Mouse (Mus musculus) spleen, adult 12 weeks (tissue): ENCODE data around the gene Olfr693.
"Not testable (repeated sequence)": the region's sequence is repeated elsewhere in the genome, so short reads cannot be mapped to it uniquely, and the experiment has no call there.

Experiments used
- DNase-seq: peaks from one replicate; pipeline ENCODE4 v3.0.0; 2022; ENCODE audit warnings: low spot score

Olfr693 gene

DNA sequence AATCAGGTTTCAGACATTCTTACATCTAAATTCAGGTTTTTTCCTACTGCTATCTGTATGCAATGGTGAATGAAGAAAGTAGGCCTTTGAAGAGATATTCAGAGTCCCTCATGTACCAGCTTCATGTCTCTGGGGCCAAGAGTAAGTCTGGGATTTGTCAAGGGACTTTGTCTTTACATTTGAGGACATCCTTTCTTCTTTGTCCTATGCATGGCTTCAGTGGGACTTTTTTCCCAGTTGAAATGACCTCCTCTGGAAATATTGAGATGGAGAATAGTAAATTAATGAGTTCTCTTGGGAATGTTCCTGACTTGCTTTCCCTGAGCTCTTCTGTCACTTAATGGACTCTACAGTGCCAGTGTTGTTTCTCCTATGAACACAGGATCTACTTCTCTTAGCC, at the start of gene Olfr693:
Olfr693 (minus strand) TSS at position 101 of the 400 bp plus-strand sequence.
- no peak for DNase-seq

DNA sequence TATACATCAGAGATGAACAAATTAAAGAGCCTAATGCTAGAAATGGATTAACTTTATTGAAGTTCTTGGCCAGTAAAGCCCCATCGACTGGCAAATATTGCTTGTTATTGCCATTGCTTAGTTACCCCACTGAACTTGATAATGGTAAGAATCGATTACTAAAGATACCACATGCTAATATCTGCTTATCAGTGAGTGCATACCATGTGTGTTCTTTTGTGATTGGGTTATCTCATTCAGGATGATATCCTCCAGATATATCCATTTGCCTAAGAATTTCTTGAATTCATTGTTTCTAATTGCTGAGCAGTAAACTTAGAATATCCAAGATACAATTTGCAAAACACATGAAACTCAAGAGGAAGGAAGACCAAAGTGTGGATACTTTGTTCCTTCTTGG, 45.3 kb upstream of the Olfr693 start:
- DNase-seq: not testable (repeated sequence)

DNA sequence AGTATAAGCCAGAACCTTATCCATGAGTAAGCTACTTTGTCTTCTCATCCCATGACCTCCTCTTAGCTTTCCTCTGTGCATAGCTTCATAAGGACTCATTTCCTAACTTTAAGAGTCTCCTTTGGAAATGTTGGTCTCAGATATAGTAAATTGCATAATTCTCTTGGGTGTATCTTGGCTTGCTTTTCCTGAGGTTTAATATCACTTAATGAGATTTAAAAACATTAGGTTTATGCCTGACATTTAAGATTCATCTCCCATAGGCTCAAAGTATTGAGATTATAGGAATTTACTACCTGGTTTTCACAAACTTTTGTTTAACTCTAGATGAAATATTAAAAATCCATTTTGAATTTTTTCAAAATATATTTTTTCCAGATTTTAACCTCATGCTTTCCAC, 35.9 kb upstream of the Olfr693 start, which contains the start of gene Olfr695:
Olfr695 (minus strand) TSS at position 101 of the 400 bp plus-strand sequence.
- no peak for DNase-seq

DNA sequence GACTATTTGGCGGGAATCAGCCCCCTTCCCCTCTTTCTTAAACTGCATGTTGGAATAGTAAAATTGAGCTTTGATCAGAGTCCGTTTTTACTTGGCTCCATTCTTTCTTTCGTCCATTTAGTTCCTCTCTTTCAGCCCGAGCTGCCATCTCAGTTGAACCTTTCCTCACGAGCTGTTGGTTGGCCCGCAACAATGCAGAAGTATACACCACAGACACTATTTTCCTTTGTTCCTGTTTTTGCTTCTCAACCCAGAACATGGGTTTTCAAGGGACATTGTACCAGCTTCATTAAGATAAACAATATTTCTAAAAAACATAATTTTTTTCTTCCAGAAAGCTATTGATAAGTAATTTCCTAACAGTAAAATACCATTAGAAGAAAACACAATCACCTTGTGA, 31.1 kb upstream of the Olfr693 start:
- no peak for DNase-seq

DNA sequence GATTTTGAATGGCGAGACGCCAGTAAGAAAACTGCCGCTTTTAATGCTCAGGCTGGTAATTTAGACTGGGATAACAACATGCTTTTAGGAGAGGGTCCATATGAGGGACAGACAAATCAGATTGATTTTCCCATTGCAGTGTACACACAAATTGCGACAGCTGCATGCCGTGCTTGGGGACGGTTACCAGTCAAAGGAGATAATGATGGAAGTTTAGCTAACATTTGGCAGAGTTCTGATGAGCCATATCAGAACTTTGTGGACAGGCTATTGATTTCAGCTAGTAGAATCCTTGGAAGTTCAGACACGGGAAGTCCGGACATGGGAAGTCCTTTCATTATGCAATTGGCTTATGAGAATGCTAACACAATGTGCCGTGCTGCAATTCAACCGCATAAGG, 27.3 kb upstream of the Olfr693 start:
- DNase-seq: not testable (repeated sequence)

DNA sequence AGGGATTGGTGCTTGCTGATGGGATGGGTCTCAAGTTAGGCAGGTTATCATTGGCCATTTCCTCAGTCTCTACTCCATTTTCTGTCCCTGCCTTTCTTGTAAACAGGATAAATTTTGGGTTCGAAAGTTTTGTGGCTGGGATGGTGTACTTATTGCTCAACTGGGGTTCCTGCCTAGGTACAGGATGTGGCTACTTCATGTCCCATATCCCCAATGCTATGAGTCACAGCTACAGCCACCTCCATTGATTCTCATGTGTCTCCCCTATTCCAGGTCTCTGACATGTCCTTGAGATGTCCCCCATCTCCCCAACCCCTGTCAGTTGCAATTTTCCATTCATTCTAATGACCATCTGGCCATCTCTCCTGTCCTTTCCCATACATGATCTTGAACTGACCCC, 16.5 kb upstream of the Olfr693 start:
- DNase-seq: no peak

DNA sequence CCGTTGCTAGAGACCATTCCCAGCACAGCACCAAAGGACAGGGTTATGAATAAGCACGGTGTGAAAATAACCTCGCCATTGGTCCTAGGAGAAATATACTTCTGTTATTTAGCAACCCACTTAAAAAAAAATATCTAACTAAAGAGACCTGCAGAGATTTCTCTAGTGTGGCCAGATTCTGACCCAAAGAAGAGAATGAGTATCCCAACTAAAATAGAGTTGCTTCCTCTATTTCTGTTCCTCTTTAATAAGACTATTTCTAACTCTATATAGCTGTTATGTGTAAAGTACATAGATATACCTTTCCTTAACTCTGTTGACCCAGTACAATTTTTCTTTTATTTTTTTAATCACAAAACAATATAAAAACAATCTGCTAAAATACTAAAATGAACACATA, 12.6 kb upstream of the Olfr693 start:
- no peak for DNase-seq

DNA sequence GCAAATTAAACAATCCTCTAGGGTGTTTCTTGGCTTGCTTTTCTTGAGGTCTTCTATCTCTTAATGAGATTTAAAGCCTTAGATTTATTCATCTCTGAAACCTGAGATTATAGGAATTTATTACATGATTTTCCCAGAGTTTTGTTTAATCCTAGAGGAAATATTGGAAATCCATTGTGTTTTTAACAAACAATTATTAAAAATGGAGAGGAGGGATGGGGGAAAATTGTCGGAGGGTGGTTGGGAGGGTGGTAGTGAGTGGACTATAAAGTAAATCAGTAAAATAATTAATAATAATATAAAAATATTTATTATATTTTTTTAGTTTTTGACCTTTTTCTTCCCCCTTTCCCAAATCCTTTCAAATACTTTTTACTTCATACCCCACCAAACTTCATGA, 11.3 kb upstream of the Olfr693 start, which contains the start of gene Olfr694:
Olfr694 (minus strand) TSS at position 101 of the 400 bp plus-strand sequence.
- DNase-seq: no peak

DNA sequence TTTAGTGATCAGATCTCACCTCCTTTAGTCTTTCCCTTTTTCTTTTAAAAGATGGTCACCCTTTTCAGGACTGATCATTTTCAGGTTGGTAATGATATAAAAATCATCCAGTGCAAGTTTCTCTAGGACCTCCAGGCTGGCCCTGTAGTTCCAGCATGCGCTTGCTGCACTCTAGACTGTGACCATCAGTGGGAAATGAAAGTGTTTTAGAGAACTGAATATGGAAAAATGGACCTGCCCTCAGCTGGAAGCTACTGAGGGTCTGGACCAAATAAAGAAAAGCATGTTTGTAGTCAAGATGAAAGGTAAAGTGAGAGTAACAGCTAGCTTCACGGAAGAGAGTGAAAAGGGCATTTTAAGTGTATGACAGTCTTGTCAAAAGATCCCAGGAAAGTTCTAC, 5.0 kb upstream of the Olfr693 start:
- DNase-seq: no peak

DNA sequence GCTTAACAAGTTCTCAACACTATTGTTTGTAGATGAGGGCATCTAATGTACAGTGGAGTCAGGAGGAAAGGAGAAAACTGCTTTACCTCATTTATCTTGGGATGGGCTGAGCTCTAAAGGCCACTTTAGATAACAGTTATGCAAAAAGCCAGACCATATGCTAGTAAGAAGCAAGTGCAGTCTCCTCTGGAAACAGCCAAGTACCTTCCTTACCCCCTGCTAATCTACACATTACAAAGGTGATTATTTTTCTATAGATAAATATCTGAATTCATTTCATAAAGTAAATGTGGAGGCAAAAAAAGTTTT, 28.1 kb downstream of the Olfr693 start:
- no peak for DNase-seq

DNA sequence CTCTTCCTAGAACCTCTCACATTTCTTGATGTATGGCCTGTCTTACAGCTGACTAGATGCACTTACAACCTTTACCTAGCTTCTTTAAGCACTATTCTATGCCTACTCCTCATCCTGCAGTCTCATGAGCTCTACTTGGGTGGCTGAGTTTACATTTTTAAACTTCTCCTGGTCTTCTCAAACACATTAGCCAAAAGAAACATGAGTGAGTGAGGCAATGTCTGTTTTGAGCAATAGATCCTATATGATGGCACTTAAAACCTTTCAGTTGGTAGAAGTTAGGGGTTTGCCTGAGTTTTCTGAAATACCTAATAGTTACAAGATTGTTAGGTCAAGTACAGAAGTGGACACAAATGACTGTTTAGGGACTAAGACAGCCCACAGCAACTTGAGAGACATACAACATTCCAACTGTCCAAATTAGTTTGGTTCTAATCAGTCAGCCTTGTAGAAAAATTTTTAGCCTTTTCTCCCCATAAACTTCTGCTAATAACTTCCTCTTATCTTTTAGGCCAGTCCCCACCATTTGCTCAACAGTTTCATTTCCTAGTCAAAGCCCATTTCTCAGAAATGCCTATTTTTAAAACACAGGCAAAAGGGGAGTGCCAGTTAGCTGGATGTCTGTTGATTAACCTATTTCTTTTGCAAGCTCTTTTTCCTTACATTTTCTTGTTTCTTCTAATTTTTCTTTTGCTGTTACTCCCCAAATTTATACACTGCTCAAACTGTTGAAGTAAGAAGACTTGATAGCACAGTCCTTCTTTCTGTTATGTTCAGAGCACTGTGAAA, 28.6 kb downstream of the Olfr693 start:
- no peak for DNase-seq

DNA sequence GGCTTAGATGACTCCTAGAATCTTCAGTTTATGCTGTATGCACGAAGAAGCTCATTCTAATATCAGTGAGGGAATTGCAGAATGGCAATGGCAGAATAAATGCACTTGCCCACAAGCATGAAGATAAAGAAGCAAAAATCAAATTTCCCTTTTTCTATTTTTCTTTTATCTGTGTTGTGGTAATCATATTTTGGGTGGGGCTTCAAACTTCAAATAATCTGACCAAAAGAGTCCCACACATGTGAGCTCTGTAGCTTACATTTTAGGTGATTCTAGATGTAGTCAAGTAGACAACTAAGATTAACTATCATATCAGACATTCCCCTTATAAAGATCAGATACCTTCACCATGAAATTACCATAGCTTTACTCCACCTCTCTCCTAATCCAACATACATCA, 30.6 kb downstream of the Olfr693 start:
- no peak for DNase-seq

DNA sequence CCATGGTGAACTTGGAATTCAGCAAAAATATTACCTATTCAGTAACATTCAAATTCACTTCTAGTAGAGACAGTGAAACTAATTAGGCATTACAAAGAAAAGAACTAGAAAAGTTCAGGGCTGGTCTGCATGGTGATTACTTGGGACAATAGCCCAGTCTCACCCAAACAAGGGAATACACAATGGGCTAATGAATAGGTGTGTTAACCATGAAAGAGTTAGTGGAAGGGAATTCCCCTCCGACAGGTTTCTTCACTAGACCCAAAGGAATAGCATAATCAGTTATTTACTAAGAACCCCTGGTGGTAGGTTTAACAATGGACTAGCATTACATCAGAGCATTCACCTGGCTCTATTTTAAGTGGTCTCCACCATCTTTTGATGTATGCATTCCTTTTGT, 35.1 kb downstream of the Olfr693 start:
- DNase-seq: no peak

DNA sequence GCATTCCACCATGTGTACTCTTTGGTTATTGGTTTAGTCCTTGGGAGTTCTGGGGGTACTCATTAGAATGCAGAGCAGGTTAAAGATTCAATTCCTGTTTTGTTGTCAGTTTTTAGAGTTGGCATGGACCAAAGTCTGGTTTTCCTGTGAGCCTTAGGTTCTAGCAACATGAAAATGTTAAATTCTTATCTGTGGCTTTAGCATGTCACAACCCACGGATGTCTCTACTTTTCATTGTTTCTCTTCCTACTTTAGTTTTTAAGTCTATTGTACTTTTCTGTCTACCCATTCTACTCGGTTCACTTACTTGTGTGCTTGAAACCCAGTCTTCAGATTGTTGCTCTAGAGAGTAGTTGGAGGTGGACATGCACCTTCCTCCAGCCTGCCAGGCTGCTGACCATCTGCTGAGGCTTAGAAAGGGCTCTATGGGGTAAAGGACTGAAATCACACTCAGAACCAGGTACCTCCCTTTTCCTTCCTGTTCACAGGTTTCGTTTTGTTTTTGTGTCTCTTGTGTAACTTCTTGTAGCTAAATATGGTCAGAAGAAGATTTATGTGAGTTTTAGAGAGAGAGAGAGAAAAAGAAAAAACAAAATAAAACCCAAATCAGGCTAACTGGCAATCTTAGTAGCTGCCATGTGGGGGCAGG, 36.0 kb downstream of the Olfr693 start:
- DNase-seq: no peak

DNA sequence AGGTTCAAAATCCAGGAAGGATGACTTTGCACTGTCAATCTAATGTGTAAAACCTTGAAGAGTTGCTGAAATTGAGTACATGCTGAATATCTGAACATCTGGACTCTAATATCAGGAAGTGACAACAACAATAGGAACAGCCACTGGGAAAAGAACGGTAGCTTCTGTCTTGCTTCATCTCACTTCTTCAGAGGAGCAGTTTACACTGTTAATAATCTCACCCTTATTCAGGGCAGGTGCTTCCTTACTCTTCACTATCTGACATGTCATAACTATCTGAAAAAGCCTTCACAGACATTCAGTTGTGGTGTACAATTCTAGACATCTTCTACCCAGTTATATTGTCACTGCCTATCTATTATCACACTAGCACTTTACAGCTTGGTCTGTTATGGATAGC, 39.5 kb downstream of the Olfr693 start:
- DNase-seq: no peak

DNA sequence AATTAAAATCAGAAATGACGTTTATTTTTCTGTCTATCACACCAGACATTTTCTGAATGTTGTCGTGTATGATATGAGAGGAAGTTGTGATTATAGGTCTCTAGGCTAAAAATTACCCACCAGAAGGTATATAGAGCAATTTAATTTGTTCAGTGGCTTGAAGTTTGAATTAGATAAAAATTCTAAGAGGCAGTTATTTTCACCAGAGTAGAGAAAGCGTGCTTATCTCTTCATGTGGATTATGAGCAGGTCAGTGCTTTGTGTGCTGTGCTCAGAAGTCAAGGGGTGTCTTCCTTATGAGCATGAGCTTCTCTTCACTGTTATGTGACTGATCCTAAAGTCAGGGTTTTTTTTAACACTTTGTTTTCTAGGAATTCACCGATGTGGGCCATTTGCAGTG, 44.8 kb downstream of the Olfr693 start:
- DNase-seq: no peak
